Mouse (Mus musculus): ENCODE results near the gene Slc16a6. TPM values are rescaled to one million over a fixed set of nuclear protein-coding genes. Genes with fewer than 3 reads are reported as not detected.

Gene Slc16a6
- 14.1 and 18.3 TPM in 2 replicates for total RNA-seq (2012; rRNA removed)
- total RNA-seq (2014; rRNA removed), result 18.7 and 20.9 TPM in 2 replicates
- 18.9 and 24.2 TPM in 2 replicates for polyA plus RNA-seq (2012; ENCODE audit: insufficient read length, low read depth)

DNA sequence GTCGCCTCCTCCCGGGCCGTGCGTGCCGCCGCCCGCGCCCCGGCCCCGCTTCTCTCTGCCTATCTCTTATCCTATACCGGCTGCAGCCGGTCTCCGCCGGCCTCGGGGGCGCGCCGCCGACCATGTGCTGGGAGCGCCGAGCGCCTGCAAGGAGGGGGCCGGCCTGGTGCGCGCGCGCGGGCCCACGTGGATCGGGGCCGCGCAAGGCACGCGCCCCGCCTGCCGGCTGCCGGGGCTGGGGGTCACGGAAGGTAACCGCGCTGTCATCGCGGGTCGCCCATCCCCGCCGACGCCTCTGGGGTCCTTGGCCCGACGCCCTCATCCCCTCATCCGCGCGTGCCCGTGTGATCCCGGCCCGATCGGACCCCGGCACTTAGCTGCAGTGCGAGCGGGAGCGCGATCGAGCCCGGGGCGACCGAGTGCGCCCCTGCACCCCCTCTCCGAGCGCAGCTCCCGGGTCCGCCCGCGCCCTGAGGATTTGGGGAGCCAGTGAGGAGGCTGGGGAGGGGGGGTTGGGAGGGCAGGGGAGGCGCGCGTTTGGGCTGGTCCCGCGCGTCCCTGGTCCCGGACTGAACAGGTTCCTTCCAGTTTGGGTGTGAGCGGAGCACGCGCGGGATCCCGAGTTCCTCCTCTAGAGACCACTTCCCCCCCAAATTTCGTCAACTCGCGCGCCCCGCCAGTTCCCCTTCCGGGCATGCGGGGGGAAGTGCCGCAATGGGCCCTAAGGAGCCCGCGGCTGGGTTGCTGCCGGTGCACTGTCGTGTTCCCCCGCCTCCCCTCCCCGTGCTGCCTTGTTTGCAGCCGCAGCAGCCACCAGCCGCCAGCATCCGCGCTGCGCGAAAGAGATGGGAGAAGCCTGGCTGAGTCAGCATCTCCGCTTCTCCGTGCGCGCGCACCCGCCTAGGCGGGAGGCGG, at the start of gene Slc16a6, which contains the start of gene Arsg:
Gene Slc16a6 (minus strand): TSS at position 428 of the 915 bp plus-strand sequence.
Gene Arsg (plus strand): TSS at position 204 of the 915 bp plus-strand sequence.
- dilution Hi-C loops (cut with MboI; ENCODE audit: extremely low pct_ligation_motif_present, extremely low pct_unique_long_range_greater_than_20kb, low sequenced_read_pairs) (no loop called here), in situ Hi-C loops (cut with MboI; ENCODE audit: low pct_ligation_motif_present, low pct_unique_long_range_greater_than_20kb, low sequenced_read_pairs) (no loop called here)
- Histone ChIP-seq H3K27me3 (replicated peaks) (no peaks in the 10 kb centered on the region), H3K4me1 (ENCODE audit: control insufficient read depth in 1 of 2, insufficient read depth in 2 of 2) (peaks cover 11 to 63% of the 10 kb centered on the region in 2 experiments; a peak in 3 of 4 replicates), H3K4me2 (ENCODE audit: insufficient read depth, low read depth, poor library complexity, severe bottlenecking) (peak within 1 kb of the TSS; percentile 79), H3K9ac (ENCODE audit: insufficient read depth, low read depth) (peak within 1 kb of the TSS; percentile 97), H3K9me3 (replicated peaks; ENCODE audit: low read length) (no peaks in the 10 kb centered on the region), H3K79me2 (replicated peaks; ENCODE audit: control insufficient read depth, extremely low read depth, insufficient read depth, poor library complexity, severe bottlenecking) (peaks cover 5% of the 10 kb centered on the region; the same call in 1 of the 2 replicates), H3K36me3 (replicated peaks in 1 of 2; ENCODE audit: control insufficient read depth in 1 of 2, insufficient read depth in 1 of 2, low read length in 1 of 2) (peaks cover 0 to 5% of the 10 kb centered on the region in 2 experiments), H3K27ac (ENCODE audit: insufficient read depth, low read depth) (peak within 1 kb of the TSS; percentile 85), H3K4me3 (replicated peaks in 1 of 3; ENCODE audit: low read depth in 2 of 3, low read length in 2 of 3, poor library complexity in 1 of 3) (peak within 1 kb of the TSS; percentile 72 to 95 (median 76))
- peak; percentile 83 for DNase-seq (ENCODE audit: extremely low read depth)
- TF ChIP-seq TCF12 (IDR thresholded peaks at IDR 0.05; ENCODE audit: low read depth, low read length) (peak; percentile 56), MXI1 (IDR thresholded peaks at IDR 0.05; ENCODE audit: low read depth, low read length) (peak; percentile 97), MYC (IDR thresholded peaks at IDR 0.05; ENCODE audit: low read depth, low read length) (peak; percentile 63), ZNF384 (IDR thresholded peaks at IDR 0.05; ENCODE audit: low read depth, low read length) (no peak), ZKSCAN1 (IDR thresholded peaks at IDR 0.05; ENCODE audit: borderline replicate concordance, low read depth, low read length) (no peak), EP300 (IDR thresholded peaks at IDR 0.05; ENCODE audit: low read length) (no peak), RCOR1 (conservative IDR thresholded peaks at IDR 0.05; ENCODE audit: low read depth, low read length) (no peak), NRF1 (IDR thresholded peaks at IDR 0.05; ENCODE audit: low read depth, low read length) (peak; percentile 76), MAZ (IDR thresholded peaks at IDR 0.05; ENCODE audit: low read depth, low read length) (peak; percentile 54; the same call in 1 of the 2 replicates), IRF4 (IDR thresholded peaks at IDR 0.05; ENCODE audit: low read depth, low read length) (peak; percentile 44), JUN (IDR thresholded peaks at IDR 0.05; ENCODE audit: insufficient read depth, low read depth, low read length) (no peak), CHD1 (IDR thresholded peaks at IDR 0.05; ENCODE audit: low read depth, low read length) (no peak), HCFC1 (IDR thresholded peaks at IDR 0.05; ENCODE audit: low read depth, low read length) (peak; percentile 67), UBTF (IDR thresholded peaks at IDR 0.05; ENCODE audit: low read depth, low read length) (peak; percentile 41), SMC3 (IDR thresholded peaks at IDR 0.05; ENCODE audit: low read depth, low read length) (peak; percentile 14), POLR2A (IDR thresholded peaks at IDR 0.05; ENCODE audit: low read depth, low read length) (peak; percentile 60), POLR2AphosphoS2 (IDR thresholded peaks at IDR 0.05; ENCODE audit: low read depth, low read length) (no peak), TBP (conservative IDR thresholded peaks at IDR 0.05; ENCODE audit: low read depth, low read length) (no peak), MEF2A (IDR thresholded peaks at IDR 0.05; ENCODE audit: borderline replicate concordance, low read depth, low read length) (peak; percentile 24; the same call in 1 of the 2 replicates), MAX (IDR thresholded peaks at IDR 0.05; ENCODE audit: low read length) (peak; percentile 85), JUND (conservative IDR thresholded peaks at IDR 0.05; ENCODE audit: low read depth, low read length) (no peak), CTCF (conservative IDR thresholded peaks at IDR 0.05 in 1 of 2, IDR thresholded peaks at IDR 0.05 in 1 of 2; ENCODE audit: low read depth in 2 of 2, low read length in 2 of 2) (no peak), RAD21 (IDR thresholded peaks at IDR 0.05; ENCODE audit: low read depth, low read length) (no peak; the same call in none of the 2 replicates), ELF1 (IDR thresholded peaks at IDR 0.05; ENCODE audit: low read depth, low read length) (peak; percentile 83), MAFK (IDR thresholded peaks at IDR 0.05; ENCODE audit: insufficient replicate concordance, low read length) (peak; percentile 99), BHLHE40 (IDR thresholded peaks at IDR 0.05; ENCODE audit: low read depth, low read length) (peak; percentile 72), PAX5 (IDR thresholded peaks at IDR 0.05; ENCODE audit: low read length) (no peak), ZC3H11A (IDR thresholded peaks at IDR 0.05; ENCODE audit: low read depth, low read length) (no peak), ETS1 (conservative IDR thresholded peaks at IDR 0.05; ENCODE audit: low read depth, low read length) (peak; percentile 44; the same call in 1 of the 2 replicates), USF1 (IDR thresholded peaks at IDR 0.05; ENCODE audit: low read depth, low read length) (peak; percentile 33; the same call in 1 of the 2 replicates), USF2 (conservative IDR thresholded peaks at IDR 0.05; ENCODE audit: low read depth, low read length) (no peak), SIN3A (IDR thresholded peaks at IDR 0.05; ENCODE audit: low read length) (peak; percentile 79), KAT2A (IDR thresholded peaks at IDR 0.05; ENCODE audit: insufficient replicate concordance, low read length) (0 out of 2 replicates have a peak, but pooled peaks have one; percentile 23), CHD2 (IDR thresholded peaks at IDR 0.05; ENCODE audit: low read length) (peak; percentile 53; the same call in 1 of the 2 replicates), NELFE (IDR thresholded peaks at IDR 0.05; ENCODE audit: low read depth, low read length) (peak; percentile 32), E2F4 (IDR thresholded peaks at IDR 0.05; ENCODE audit: insufficient replicate concordance, low read depth, low read length) (no peak), ZMIZ1 (IDR thresholded peaks at IDR 0.05; ENCODE audit: low read depth, low read length) (peak; percentile 39)
